Mouse (Mus musculus) CH12.LX (cell line): ENCODE measurements at regions not wholly inside any gene's neighbourhood (a gene's known extent, or its start where the extent isn't known, plus 50 kb on each side); places are given as distances from the start of the nearest gene placed in this dataset.

Source experiments
- DNase-seq: peaks from one replicate; pipeline ENCODE4 v3.0.0-alpha.2; 2013; ENCODE audit errors: extremely low read depth
- H3K27ac ChIP-seq: 2 replicates; pipeline ENCODE4 v1.5.1; 2012; ENCODE audit warnings: low read depth, mild to moderate bottlenecking, control low read depth, moderate library complexity; ENCODE audit not compliant: insufficient read depth
- H3K27me3 ChIP-seq: replicated peaks from 2 replicates; pipeline ENCODE3; 2012; ENCODE audit warnings: inconsistent platforms
- H3K36me3 ChIP-seq, 2 experiments: replicated peaks in 1 of 2; 2 replicates each; pipeline versions ENCODE3 to v1.6.1; 2012; ENCODE audit warnings: inconsistent platforms in 1 of 2, low read length in 1 of 2, mild to moderate bottlenecking in 1 of 2, mixed read lengths in 1 of 2, moderate library complexity in 1 of 2; ENCODE audit not compliant: control insufficient read depth in 1 of 2, insufficient read depth in 1 of 2
- H3K4me1 ChIP-seq, 2 experiments: 2 replicates each; pipeline ENCODE4 v1.6.1; 2012; ENCODE audit warnings: inconsistent platforms in 1 of 2, moderate library complexity in 1 of 2; ENCODE audit not compliant: insufficient read depth in 2 of 2, control insufficient read depth in 1 of 2
- H3K4me2 ChIP-seq: 2 replicates; pipeline ENCODE4 v1.6.1; 2012; ENCODE audit warnings: low read depth, mild to moderate bottlenecking, control low read depth; ENCODE audit not compliant: poor library complexity, insufficient read depth, severe bottlenecking
- H3K4me3 ChIP-seq, 3 experiments: fragments of 150-350 bp in 1 of 3; sonication (generic) in 1 of 3; replicated peaks in 1 of 3; 2 replicates each; pipeline versions ENCODE3 to v1.5.1; 2011 to 2012; ENCODE audit warnings: low read depth in 2 of 3, low read length in 2 of 3, mild to moderate bottlenecking in 2 of 3, moderate library complexity in 2 of 3, control low read depth in 1 of 3, improper control_type of control experiment in 1 of 3, inconsistent platforms in 1 of 3, mixed read lengths in 1 of 3; ENCODE audit not compliant: poor library complexity in 1 of 3
- H3K79me2 ChIP-seq: replicated peaks from 2 replicates; pipeline ENCODE4 v1.6.1; 2012; ENCODE audit warnings: mild to moderate bottlenecking, moderate library complexity; ENCODE audit not compliant: control insufficient read depth, poor library complexity, insufficient read depth, severe bottlenecking; ENCODE audit errors: extremely low read depth
- H3K9ac ChIP-seq: 2 replicates; pipeline ENCODE4 v1.6.1; 2012; ENCODE audit warnings: low read depth, mild to moderate bottlenecking, control low read depth, moderate library complexity; ENCODE audit not compliant: insufficient read depth
- H3K9me3 ChIP-seq: replicated peaks from 2 replicates; pipeline ENCODE3; 2012; ENCODE audit warnings: low read length, inconsistent platforms, mixed read lengths
- CTCF ChIP-seq, 2 experiments: IDR thresholded peaks in 1 of 2; conservative IDR thresholded peaks in 1 of 2; 2 replicates each; pipeline ENCODE4 v1.5.1; 2011 to 2012; ENCODE audit warnings: low read depth in 2 of 2, low read length in 2 of 2, improper control_type of control experiment in 1 of 2, inconsistent platforms in 1 of 2, mild to moderate bottlenecking in 1 of 2, moderate library complexity in 1 of 2
- E2F4 ChIP-seq: IDR thresholded peaks from 2 replicates; pipeline ENCODE4 v1.6.1; 2011; ENCODE audit warnings: low read depth, low read length, improper control_type of control experiment; ENCODE audit not compliant: insufficient replicate concordance
- EP300 ChIP-seq: IDR thresholded peaks from 2 replicates; pipeline ENCODE4 v1.6.1; 2011; ENCODE audit warnings: low read length, improper control_type of control experiment
- JUND ChIP-seq: conservative IDR thresholded peaks from 2 replicates; pipeline ENCODE4 v1.6.1; 2011; ENCODE audit warnings: low read depth, low read length, improper control_type of control experiment
- MAX ChIP-seq: IDR thresholded peaks from 2 replicates; pipeline ENCODE4 v1.6.1; 2011; ENCODE audit warnings: low read length, improper control_type of control experiment
- MEF2A ChIP-seq: IDR thresholded peaks from 2 replicates; pipeline ENCODE4 v1.6.1; 2014; ENCODE audit warnings: low read depth, mild to moderate bottlenecking, inconsistent platforms, low read length, improper control_type of control experiment, borderline replicate concordance
- POLR2A ChIP-seq: IDR thresholded peaks from 2 replicates; pipeline ENCODE4 v1.6.1; 2011; ENCODE audit warnings: low read depth, mild to moderate bottlenecking, improper control_type of control experiment, low read length
- POLR2AphosphoS2 ChIP-seq: IDR thresholded peaks from 2 replicates; pipeline ENCODE4 v1.6.1; 2011; ENCODE audit warnings: low read depth, low read length, improper control_type of control experiment
- SIN3A ChIP-seq: IDR thresholded peaks from 2 replicates; pipeline ENCODE4 v1.6.1; 2012; ENCODE audit warnings: low read length, improper control_type of control experiment, inconsistent platforms
- SMC3 ChIP-seq: IDR thresholded peaks from 2 replicates; pipeline ENCODE4 v1.6.1; 2011; ENCODE audit warnings: low read depth, low read length, improper control_type of control experiment
- ZC3H11A ChIP-seq: IDR thresholded peaks from 2 replicates; pipeline ENCODE4 v1.6.1; 2012; ENCODE audit warnings: low read depth, mild to moderate bottlenecking, inconsistent platforms, low read length, improper control_type of control experiment
- ZNF384 ChIP-seq: IDR thresholded peaks from 2 replicates; pipeline ENCODE4 v1.6.1; 2012; ENCODE audit warnings: low read depth, low read length, improper control_type of control experiment, inconsistent platforms
- dilution Hi-C: fragments of 300-500 bp; cut with MboI; formaldehyde crosslinking; loops from 2 replicates; pipeline ENCODE4 v1.14.3; 2020; ENCODE audit warnings: low sequenced_read_pairs; ENCODE audit not compliant: extremely low pct_unique_long_range_greater_than_20kb, extremely low pct_ligation_motif_present
- in situ Hi-C: fragments of 300-500 bp; cut with MboI; formaldehyde crosslinking; loops from 3 replicates; pipeline ENCODE4 v1.14.3; 2019; ENCODE audit warnings: low sequenced_read_pairs, low pct_ligation_motif_present, low pct_unique_long_range_greater_than_20kb, mixed read lengths

DNA sequence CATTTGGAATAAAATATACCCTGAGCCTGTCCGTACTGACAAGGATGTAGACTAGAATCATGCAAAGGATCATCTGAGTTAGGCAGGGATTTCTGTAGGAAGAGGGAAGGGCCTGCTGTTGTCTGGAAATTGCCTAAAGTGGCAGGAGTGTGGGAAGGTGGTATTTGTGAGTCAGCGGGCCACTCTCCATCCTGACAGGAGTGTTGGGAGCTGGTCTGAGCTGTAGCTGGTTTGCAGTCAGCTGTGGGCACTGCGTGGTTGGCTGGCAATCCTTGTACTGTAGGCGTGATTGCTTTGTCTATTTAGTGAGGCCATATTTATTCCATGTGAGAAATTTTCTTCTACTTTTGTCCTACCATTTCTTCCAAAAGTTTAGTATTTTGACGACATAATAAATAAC is 524.2 kb upstream of the BB014433 start:
- no peak overlapping the region for H3K4me3 ChIP-seq
- H3K4me1 ChIP-seq: no peaks in the 10 kb centered on the region
- H3K9me3 ChIP-seq: peaks cover 41% of the 10 kb centered on the region
- H3K9ac ChIP-seq: no peak overlapping the region
- H3K4me2 ChIP-seq: no peak overlapping the region
- dilution Hi-C loops: no loop called here
- H3K79me2 ChIP-seq: no peaks in the 10 kb centered on the region
- TF ChIP-seq MAX (no peak), ZC3H11A (no peak), EP300 (no peak), ZNF384 (no peak), SMC3 (no peak), SIN3A (no peak), POLR2A (no peak), CTCF (conservative IDR thresholded peaks at IDR 0.05 in 1 of 2, IDR thresholded peaks at IDR 0.05 in 1 of 2; ENCODE audit: low read depth in 2 of 2, low read length in 2 of 2) (no peak)
- in situ Hi-C loops: no loop called here
- H3K36me3 ChIP-seq: no peaks in the 10 kb centered on the region
- no peaks in the 10 kb centered on the region for H3K27me3 ChIP-seq
- H3K27ac ChIP-seq: no peak overlapping the region
- no peak for DNase-seq

DNA sequence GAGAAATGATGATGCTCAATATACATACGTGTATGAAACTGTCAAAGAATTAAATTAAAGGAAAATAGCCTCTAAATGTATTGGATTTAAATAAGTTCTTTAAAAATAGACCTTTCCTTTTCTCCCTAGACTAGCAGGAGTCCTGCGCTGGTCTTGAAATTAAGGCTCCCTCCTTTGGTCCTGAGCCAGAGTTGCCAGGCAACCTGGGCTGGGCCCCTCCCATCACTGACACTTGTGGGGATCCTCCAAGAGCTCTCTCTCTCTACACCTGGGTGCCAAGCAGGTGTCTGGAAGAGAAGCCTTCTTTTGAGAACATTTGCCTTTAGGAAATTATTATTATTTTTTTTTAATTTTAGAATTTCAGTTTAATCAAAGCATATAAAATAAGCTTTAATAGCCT is 521.9 kb upstream of the BB014433 start:
- Histone ChIP-seq H3K9ac (no peak overlapping the region), H3K36me3 (no peaks in the 10 kb centered on the region), H3K79me2 (no peaks in the 10 kb centered on the region), H3K27ac (no peak overlapping the region), H3K9me3 (peaks cover 59% of the 10 kb centered on the region), H3K4me3 (no peak overlapping the region), H3K4me1 (no peaks in the 10 kb centered on the region), H3K27me3 (no peaks in the 10 kb centered on the region), H3K4me2 (no peak overlapping the region)
- TF ChIP-seq JUND (no peak), SIN3A (no peak), CTCF (conservative IDR thresholded peaks at IDR 0.05 in 1 of 2, IDR thresholded peaks at IDR 0.05 in 1 of 2; ENCODE audit: low read depth in 2 of 2, low read length in 2 of 2) (no peak), E2F4 (no peak)
- in situ Hi-C loops (no loop called here), dilution Hi-C loops (no loop called here)
- DNase-seq: no peak

DNA sequence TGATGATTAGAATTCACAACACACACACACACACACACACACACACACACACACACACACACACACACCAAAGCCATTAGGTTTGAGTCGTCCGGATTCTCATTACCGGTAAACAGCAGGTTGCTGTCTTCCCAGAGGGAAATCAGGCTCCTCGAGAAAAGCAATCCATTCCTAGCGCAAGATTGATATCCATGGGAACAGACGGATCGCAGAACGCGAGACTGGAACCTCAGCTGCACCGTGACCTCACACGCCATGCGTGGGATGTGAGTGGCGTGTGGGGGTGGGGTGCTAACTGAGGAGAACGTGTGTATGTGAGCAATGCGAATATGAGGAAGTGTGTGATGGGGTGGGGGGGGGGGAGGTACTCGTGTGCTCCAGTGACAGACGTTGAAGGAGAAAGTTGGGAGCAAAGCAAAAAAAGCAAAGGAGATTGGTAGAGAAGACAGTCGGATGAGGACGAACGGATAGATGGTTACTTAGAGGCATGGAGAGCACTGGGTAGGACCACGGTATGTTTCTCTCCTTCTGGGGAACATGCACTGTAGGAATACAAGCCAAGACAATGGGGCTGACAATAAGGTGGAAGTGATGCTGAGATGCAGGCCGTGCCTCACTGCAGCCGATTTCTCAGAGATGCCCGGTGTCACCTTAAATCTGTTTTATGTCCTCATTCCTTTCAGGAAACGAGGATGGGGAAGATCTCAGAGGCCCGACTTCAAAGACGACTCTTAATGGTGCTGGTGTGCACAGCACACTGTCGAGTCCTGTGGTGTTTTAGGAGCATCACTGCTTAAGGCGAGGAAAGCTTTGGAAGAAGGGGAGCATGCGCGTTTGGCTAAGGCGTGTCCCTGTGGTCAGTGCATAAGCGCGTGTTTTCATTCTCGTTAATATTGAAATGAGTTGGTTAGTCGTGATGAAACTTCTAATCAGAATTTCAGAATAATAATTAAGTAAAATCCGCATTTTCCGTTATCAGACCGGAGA is 516.7 kb upstream of the BB014433 start:
- no peaks in the 10 kb centered on the region for H3K27me3 ChIP-seq
- no peak for DNase-seq
- no peaks in the 10 kb centered on the region for H3K79me2 ChIP-seq
- H3K9me3 ChIP-seq: peaks cover 77% of the 10 kb centered on the region
- no peak for TF ChIP-seq MEF2A
- TF ChIP-seq POLR2AphosphoS2: no peak
- TF ChIP-seq SMC3: no peak
- no peak overlapping the region for H3K4me3 ChIP-seq
- H3K36me3 ChIP-seq: no peaks in the 10 kb centered on the region
- dilution Hi-C loops (no loop called here), in situ Hi-C loops (no loop called here)
- H3K4me2 ChIP-seq: no peak overlapping the region
- no peak overlapping the region for H3K9ac ChIP-seq
- no peak overlapping the region for H3K27ac ChIP-seq
- H3K4me1 ChIP-seq: no peaks in the 10 kb centered on the region
